Mouse (Mus musculus) megakaryocyte, adult 5-6 weeks (primary cell): ENCODE data around the gene 9230112D13Rik. TPM values are rescaled to one million over a fixed set of nuclear protein-coding genes. Genes with fewer than 3 reads are reported as not detected.

Experiments
- ATAC-seq: 2 replicates; pipeline ENCODE4 v1.8.0; 2016; ENCODE audit warnings: mild to moderate bottlenecking, inconsistent platforms; ENCODE audit not compliant: poor library complexity, severe bottlenecking
- total RNA-seq, 2 experiments: library from RNA; stranded (forward) in 1 of 2; stranded (reverse) in 1 of 2; fragments of 153-499, 151-499 nt in 1 of 2; fragments of 221-1000, 200-1000 nt in 1 of 2; gene quantifications; 2 replicates each; pipeline versions ENCODE4 v1.2.3 to v1.2.4; 2015 to 2017

Gene 9230112D13Rik
- total RNA-seq, 2 experiments from 2014 or later: not detected

DNA sequence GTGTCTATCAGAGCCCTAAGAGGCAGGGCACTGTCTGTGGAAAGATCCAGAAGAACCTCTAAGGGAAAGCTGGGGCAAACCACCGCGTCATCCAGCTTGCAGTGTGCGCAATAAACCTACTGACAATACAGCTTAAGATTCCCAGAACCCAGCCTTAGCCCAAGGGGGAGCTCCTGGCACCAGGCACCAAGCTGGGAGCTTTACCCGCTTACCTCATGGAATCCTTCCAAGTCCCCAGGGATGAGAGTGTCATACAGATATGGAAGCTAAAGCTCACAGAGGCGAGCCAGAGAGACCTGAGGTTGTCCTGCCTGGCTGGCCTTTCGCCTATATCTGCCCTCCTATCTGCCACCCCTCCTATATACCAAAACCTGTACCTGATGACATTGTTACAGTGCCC is 21.0 kb upstream of the 9230112D13Rik start:
- ATAC-seq: no peak

DNA sequence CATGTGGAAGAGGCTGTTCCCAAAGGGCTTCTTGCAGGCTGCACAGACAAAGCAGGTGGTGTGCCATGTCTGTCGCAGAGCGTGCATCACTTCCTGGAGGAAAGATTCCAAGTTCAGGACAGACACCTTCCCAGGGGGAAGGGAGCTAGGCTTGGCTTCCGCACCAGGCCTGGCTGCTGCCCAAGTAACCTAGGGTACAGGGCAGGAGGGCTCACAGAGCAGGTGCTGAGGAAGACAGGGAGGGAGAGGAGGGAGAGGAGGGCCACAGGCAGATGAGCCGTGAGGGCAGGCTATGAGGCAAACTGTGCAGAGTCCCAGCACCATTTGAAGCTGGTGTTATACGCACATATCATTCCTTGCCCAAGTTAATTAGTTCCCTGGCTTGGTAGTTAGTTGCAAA is 19.3 kb upstream of the 9230112D13Rik start:
- ATAC-seq: no peak

DNA sequence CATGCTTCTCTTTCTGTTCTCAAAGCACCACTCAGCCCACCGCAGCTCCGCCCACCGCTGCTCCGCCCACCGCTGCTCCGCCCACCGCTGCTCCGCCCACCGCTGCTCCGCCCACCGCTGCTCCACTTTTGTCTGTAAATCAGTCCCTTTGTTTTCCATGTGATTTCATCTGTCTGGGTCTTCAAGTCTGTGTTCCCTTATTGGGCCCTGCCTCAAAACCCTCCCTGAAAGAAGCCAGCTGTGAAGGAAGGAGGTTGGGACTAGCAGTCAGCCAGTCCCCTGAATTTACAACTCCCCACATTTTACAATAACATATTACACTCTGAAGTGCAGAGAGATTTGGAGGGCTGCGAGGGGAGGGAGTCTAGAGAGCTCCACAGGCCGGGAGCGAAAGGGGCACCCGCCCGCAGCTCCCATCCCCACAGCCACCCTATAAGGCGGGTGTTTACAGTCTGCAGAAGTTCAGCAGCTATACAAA is 18.1 kb upstream of the 9230112D13Rik start:
- no peak for ATAC-seq

DNA sequence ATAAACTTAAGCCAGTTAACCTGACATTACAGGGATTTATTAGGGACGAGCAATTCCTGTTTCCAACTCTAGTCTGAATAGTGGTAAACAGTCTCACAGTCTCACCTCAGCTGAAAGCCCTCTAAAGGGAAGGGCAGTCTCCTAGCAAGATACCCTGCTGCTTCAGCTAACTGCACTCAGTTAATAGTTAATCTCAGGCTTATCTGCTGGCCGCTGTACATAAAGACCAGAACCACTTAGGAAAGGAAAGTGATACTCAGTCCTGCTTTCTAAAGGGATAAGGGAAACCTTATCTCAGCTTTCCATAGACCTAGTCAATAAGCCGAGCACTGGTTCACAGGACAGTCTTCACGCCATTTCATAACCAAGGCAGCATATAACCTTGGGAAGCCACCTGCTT is 13.3 kb upstream of the 9230112D13Rik start:
- no peak for ATAC-seq

DNA sequence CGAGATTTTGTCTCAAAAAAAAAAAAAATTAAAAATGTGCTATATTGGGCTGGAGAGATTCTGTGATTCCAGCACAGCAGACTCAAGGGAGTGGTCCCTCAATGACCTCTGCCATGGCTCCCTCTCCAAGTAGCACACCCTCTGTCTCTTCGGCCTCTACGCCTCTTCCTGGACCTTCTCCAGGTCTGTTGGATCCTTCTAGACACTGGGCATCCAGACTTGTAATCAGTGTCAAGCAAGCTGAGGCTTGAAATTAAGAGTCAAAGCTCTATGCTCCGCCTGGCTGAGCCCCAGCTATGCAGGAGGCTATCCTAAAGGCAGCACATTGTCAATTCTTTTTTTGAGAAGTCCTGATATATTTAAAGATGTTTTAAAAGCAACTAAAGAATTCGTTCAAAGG is 10.9 kb upstream of the 9230112D13Rik start:
- ATAC-seq: no peak

DNA sequence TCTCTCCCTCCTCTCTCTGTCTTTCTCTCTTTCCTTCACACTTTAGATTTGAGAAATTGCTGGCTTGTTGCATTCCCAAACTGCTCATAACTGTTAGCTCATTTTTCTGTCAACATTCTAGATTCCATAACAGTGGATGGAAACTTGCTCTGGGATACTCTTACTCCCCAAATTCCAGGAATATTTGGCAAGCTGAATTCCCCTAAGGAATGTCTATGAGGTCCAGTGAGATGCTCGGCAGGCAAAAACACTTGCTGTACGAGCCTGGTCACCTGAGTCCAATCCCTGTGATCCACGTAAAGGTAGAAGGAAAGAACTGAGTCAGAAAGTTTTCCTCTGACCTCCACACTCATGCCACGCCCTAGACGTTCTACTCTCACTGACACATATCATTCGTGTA is 9.9 kb upstream of the 9230112D13Rik start:
- ATAC-seq: no peak

DNA sequence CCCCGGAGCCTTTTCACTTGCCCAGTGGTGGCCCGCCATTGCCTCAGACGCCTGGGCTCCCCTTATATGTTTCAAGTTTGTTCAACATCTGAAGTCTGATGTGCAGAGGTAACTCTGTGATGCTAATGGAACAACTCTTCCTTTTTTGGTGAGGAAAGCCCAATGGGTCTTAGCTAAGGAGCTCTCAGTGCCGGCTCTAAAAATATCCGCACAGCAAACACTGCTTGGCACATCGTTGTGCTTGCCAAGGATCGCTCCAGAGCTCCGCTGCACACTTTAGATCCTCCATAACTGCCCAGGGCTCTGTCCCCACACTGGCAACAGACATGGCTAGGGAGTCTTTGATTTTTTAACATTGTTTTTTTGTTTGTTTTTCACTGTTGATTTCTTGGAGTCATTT is 6.2 kb upstream of the 9230112D13Rik start:
- no peak for ATAC-seq

DNA sequence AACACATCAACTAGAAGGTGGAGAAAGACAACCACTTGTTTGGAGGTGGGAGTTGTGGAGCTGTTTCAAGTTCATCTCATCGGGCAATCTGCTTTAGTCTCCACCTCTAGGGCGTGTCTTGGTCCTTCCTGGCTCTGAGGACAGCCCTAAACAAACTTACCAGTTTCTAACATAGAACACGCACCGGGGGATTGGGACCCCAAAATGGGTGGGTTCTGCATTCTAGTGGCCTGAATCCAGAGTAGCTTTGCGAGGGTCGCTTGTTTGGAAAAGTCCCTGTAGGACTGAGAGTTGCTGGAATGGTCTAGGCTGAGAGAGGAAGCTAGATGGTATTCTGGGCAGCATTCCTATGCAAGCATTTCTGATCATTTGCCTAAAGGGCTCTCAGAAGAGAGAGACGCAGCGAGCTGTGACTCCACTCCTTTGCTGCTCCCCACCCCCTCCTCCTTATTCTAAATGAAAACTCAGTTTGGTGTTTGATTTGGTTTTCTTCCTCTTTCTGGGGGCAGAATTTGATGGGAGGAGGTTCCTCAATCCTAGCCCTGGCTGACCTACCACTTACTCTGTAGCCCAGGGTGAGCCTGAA is 4.5 kb downstream of the 9230112D13Rik start:
- no peak for ATAC-seq

DNA sequence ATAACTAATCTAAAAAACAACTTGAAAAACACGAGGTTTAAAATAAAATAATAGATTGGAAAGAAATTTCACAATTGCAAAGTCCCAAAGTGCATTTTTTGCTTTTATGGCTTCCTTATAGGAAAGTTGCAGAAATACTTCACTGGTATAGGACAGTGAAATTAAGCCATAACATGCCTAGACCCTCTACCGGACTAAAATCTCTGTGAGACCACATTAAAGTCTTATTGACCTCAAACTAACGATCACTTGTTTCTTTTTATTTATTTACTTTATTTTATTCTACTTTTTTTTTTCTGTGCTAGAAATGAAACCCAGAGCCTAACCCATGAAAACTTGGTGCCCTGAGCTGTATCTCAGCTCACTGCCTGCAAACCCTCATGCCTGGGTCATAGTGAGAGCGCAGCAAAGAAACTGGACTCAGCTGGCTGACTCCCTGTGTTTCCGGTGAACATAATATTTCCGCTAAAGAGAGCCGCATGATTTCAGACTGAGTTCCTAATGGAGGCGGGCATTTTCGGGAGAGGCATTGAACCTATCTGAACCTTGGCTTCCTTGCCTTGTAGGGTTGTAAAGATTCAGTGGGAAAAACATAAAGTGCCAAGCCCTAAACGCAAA is 5.5 kb downstream of the 9230112D13Rik start:
- ATAC-seq: no peak

DNA sequence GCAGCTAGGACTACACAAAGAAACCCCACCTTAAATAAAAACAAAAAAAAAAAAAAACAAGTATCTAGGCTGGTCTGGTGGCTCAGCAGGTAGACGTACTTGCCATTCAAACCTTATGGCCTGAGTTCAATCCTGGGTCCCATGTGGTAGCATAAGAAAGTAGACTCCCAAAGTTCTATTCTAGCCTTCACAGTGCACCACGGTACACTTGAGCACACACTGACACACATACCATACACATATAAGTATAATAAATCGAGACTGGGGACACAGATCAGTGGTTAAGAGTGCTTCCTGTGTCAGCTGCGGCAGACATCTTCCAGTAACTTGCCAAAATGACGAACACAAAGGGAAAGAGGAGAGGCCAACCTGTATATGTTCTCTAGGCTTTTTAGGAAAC is 6.7 kb downstream of the 9230112D13Rik start:
- no peak for ATAC-seq

DNA sequence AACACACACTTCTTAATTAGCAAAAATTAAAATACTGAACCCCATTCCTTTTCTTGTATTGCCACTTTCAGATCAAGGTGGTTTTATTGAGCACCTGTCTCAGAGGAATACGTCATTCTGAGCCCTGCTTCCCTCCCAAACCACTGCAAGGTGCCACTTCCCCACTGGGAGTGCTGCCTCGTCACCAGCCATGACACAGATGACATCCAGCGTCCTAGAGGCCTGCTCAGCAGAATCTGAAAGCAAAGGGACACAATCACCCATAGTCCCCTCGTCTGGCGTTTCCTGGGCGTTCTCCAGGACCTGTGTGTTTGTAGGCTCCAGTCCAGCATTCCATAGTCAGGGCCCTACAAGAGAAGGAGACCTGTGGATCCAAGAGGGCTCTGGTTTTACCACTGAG is 8.5 kb downstream of the 9230112D13Rik start:
- no peak; the same call in 1 of the 2 replicates for ATAC-seq

DNA sequence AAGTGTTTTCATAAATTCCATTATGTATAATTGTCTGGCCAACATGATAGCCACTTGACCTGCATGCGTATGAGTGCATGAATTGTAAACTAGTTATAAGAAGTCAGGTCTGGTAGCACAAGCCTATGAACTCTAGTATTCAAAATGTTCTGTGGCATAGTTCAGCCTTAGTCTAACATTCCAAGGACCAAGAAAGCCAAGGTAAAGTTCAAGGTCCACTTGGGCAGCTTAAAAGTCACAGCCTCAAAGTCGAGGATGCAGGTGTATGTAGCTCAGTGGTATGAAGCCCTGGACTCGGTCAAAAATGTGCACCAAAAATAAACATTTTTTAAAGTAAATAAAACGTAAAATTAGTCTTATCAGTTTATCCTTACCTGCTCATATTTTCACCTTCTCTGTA is 10.0 kb downstream of the 9230112D13Rik start:
- no peak for ATAC-seq

DNA sequence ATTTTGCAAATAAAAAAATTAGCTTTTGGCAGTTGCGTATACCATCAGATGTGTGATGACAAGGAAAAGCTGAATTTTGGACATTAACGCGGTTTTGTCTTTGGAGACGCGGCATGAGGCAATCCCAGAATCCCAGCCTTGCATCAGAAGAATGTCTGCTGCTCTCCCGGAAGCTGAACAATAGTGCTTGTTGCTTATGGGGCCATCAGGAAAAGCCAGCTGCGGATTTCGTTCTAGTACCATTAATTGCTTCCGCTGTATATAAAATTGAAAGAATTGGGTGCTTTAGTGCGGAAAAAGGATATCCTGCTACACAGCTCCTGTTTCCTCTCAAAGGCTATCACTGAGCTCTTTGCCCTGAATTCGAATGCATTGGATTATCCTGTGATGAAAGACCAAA is 10.7 kb downstream of the 9230112D13Rik start:
- ATAC-seq: no peak

DNA sequence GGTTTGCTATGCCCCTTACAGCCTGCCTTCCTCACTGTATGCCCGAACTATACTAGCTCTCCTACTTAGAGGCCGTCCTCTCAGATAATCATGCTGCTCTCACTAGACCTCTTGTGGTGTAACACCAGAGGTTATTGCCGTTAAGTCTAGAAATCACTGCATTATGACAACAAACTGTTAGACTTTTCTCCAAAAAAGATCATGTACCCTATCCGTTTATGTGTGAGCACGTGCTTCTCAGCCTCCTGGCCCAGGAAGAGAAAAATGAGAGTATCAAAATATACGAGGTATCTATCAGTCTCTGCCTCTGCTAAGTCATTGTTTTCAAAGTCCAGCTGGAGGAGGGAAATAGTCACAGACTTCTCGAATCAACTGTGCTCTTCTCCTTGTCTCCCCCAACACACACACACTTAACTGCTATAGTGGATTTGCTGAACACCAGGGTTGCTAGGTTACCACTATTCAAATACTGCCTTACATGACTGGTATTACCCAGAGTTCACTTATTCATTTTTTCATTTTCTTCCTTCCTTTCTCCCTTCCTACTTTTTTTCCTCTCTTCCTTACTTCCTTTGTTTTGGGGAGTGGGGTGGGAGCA is 13.7 kb downstream of the 9230112D13Rik start:
- no peak for ATAC-seq

DNA sequence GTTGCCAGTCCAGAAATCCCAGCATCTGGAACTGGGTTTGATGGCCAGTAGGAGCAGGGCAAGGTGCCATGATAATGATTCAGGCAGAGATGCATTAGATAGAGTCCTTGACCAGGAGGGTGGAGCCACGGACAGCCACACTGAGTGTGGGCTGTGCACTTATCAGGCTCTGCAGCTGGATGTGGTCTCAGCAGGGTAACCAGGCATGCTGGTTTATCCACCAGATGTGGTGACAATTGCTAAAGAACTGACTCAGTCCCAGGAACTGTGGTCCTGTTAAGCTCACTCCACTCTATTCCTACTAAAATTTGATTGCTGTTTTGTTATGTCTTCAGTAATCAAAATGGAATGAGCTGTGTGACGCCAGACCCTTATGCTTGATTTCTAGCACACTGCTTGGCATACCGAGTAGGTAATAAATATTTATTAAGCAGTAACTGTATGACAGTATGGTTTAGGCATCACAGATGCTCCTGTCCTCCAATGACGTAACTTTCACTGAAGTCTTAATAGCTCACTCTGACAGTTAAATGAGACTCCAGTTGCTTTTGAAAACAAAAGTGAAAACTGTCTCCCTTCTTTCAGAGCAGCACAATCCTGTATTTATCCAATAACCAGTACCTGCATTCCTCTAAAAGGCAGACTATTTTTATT is 14.3 kb downstream of the 9230112D13Rik start:
- ATAC-seq: peak; percentile 21; the same call in 1 of the 2 replicates

DNA sequence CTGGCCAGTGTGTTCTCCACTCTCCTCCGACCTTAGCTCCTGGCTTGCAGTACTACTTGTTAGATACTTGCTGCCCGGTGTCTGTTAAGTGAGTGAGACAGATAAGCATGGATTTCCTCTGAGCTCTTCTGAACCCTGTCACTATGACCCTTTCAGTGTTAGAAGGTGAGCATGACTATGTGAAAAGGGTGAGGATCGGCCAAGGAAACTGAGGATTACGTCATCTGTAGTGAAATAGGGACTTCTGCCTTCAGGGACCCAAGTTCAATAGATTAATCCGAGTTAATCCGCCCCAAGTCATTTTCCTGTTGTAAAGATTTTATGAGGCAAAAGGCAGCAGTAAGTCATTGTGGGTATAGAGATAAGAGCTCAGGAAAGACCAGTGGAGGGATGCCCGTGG is 17.3 kb downstream of the 9230112D13Rik start:
- no peak for ATAC-seq

DNA sequence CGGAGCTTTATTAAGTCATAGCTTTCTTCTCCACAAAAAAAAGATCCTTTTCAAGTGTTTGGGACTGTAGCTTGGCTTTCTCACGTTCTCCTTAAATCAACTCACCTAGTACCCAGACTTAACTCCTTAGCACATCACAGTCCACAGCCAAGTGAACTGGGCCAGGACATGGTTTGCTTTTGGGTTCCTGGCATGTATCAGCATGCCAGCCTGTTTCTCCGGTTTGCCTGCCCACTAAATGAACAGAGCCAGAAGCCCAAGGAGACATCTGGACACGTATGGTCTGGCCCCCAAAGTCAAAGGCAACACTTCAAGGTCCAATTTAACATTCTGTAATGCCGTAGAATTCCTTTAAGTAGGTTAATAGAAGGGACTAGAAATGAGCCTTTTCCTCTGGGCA is 18.2 kb downstream of the 9230112D13Rik start:
- ATAC-seq: no peak

DNA sequence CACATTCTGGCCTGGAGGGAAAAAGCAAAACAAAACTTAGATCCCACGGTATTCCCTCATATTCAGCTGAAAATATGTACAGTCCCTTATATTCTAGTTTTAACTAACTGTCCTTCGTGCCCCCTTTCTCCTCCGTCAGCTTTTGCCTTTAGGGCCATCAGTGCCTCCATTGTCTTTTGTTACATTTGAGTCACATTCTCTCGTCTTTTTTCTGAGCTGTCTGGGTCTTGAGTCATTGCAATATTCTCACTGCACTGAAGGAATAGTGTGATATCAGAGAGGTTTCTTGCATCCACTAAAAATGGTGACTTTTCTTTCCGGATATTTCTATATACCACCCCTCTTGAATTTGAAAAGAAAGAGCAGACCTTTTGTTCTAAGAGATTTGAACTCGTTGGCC is 18.8 kb downstream of the 9230112D13Rik start:
- no peak for ATAC-seq

DNA sequence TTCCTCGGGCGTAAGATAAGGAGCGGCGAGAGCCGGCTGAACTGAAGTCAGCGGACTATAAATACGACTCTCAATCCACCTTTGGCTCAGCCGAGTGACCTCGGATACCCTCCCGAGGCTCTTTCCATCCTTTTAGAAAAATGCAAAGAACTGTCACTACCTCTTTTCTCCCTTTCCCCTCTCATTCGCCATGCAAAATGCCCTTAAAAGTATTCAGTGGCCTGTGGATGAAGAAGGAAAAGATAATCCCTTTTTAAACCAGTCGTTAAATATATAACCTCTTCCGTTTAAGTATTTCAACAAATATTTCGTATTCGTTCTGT is 19.3 kb downstream of the 9230112D13Rik start, which contains the start of gene Bmpr1a:
Bmpr1a (minus strand) TSS at position 17 of the 323 bp plus-strand sequence.
- no peak for ATAC-seq

DNA sequence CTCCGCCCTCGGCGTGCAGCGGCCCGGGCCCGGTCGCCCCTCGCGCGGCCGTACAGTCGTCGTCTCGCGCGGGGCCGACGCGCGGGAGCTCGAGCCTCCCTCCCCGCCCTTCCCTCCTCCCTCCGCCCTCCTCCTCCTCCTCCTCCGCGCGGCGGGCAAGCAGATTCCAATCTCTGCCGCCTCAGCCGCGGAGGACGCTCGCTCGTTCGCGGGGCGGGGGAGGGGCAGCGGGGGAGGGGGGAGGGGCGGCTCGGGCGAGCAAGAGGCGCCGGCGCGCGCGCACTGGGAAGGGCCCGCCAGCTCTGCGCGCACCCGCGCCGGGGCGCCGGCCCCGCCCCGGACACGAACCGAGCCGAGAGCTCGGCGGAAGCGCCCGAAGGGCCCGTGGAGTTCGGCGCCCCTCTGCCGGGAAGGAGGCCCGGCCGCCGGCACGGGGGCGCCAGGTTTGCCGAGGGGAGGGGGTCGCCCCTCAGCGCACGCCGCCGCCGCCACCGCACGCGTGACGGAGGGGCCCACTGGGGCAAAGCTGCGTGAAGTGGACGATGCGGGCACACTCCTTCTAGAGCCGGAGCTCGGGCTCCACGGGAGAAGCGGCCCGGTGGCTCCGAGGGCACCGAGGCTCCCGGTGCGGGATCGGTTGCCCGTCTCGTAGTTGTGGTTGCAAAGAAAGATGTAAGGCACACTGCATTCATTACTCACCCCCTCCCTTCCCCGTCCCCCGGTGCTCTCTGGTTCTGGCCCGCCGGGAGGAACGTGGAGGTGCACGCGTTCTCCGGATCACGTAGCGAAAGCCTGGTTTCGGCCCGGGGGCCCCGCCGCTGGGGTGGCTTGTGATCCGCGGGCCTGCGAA is 19.9 kb downstream of the 9230112D13Rik start:
- peak; percentile 79 for ATAC-seq
